Comparison of ENCODE assay signal across 13 mouse cellular contexts in the genomic region with DNA sequence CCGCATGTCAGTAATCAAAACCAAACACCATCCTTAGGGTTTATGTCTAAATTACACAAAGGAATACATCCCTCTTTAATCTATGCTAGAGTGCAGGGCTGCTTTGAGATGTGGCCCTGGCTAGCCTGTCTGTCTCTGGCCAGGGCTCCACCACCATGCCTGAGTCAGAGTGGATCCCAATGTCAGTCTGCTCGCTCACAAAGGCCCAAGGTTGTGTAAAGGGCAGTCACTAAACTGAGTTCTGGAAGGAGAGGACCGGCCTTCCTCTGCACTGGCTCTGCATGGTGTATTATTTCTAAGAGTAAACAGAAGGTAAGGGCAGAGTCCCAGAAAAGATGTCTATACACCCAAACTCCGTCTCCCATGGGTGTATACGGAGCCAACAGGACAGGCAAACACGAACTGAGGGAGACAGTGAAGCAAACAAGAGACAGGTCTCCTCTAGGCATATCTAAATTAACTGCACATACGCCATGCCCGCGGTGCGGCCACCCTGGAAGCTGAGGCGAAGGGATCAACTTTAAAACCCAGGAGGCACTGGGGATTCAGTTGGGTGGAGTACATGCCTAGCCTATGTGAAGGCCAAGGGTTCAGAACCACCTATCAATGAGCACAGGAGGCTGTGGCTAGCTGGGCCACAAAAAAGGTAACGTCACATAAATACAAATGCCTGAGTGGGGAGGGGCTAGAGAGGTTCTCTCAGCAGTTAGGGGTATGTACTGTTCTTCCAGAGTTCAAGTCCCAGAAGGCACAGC. TPM values are rescaled to one million over a fixed set of nuclear protein-coding genes. Genes with fewer than 3 reads are reported as not detected.
DNase-seq lines count a peak whose midpoint lies in the region; ATAC-seq and TF ChIP-seq lines count a peak whose summit lies in the region.
"Had no signal": no experiment of that assay in that cellular context is flagged by ENCODE, and none has a peak within 500 bp of the region (broad histone marks: within the 10 kb centered on the region; RNA-seq: fewer than 3 reads in every experiment).

No protein-coding gene starts in this region.

- TF ChIP-seq CTCF in heart, postnatal 0 days (IDR thresholded peaks at IDR 0.05; ENCODE audit: low read depth), result no peak

- 78% methylated on average over 12 of the region's 12 CpGs for WGBS in heart, embryonic 15.5 days
- 82% methylated on average over 12 of the region's 12 CpGs for WGBS in heart, postnatal 0 days
- WGBS in stomach, embryonic 16.5 days, result 84% methylated on average over 12 of the region's 12 CpGs

- H3K36me3 ChIP-seq in heart, embryonic 15.5 days, result peaks cover 24% of the 10 kb centered on the region
- peaks cover 25% of the 10 kb centered on the region for H3K36me3 ChIP-seq in heart, postnatal 0 days (replicated peaks; ENCODE audit: control insufficient read depth, insufficient read depth, low read length)
- peaks cover 4% of the 10 kb centered on the region; the same call in 1 of the 2 replicates for H3K36me3 ChIP-seq in stomach, embryonic 16.5 days (ENCODE audit: control insufficient read depth, insufficient read depth, low read length)

- H3K27me3 ChIP-seq in heart, embryonic 15.5 days, result no peaks in the 10 kb centered on the region
- no peaks in the 10 kb centered on the region for H3K27me3 ChIP-seq in heart, postnatal 0 days (ENCODE audit: control insufficient read depth, insufficient read depth, low read length)
- H3K27me3 ChIP-seq in stomach, embryonic 16.5 days (ENCODE audit: control insufficient read depth, insufficient read depth, low read length), result no peaks in the 10 kb centered on the region
- H3K27me3 ChIP-seq: kidney, embryonic 15.5 days had no signal

- H3K9ac ChIP-seq in heart, embryonic 15.5 days, result no peak overlapping the region
- 0 out of 2 replicates have a peak overlapping the region, but pooled peaks have one; percentile 17 for H3K9ac ChIP-seq in heart, postnatal 0 days (replicated peaks; ENCODE audit: low read depth, low read length)
- H3K9ac ChIP-seq in stomach, embryonic 16.5 days (ENCODE audit: low read length), result no peak overlapping the region
- H3K9ac ChIP-seq: kidney, embryonic 15.5 days had no signal

- no peak overlapping the region for H3K4me2 ChIP-seq in heart, embryonic 15.5 days
- H3K4me2 ChIP-seq in heart, postnatal 0 days (ENCODE audit: low read depth, low read length), result no peak overlapping the region
- no peak overlapping the region for H3K4me2 ChIP-seq in stomach, embryonic 16.5 days (ENCODE audit: low read depth, low read length)
- H3K4me2 ChIP-seq: kidney, embryonic 15.5 days; midbrain, embryonic 11.5 days had no signal

- peaks cover 47% of the 10 kb centered on the region for H3K4me1 ChIP-seq in heart, embryonic 15.5 days (replicated peaks)
- H3K4me1 ChIP-seq in heart, postnatal 0 days (ENCODE audit: control insufficient read depth, insufficient read depth), result peaks cover 27% of the 10 kb centered on the region
- peaks cover 15% of the 10 kb centered on the region for H3K4me1 ChIP-seq in stomach, embryonic 16.5 days (ENCODE audit: control insufficient read depth, insufficient read depth, low read length)

- no peak overlapping the region for H3K4me3 ChIP-seq in heart, embryonic 15.5 days
- H3K4me3 ChIP-seq in heart, postnatal 0 days (ENCODE audit: low read depth, low read length), result no peak overlapping the region
- H3K4me3 ChIP-seq in stomach, embryonic 16.5 days (replicated peaks; ENCODE audit: low read length), result no peak overlapping the region
- H3K4me3 ChIP-seq: kidney, embryonic 15.5 days had no signal

- H3K27ac ChIP-seq in heart, embryonic 15.5 days, result peak overlapping the region; percentile 48
- H3K27ac ChIP-seq in heart, postnatal 0 days (ENCODE audit: low read depth), result peak overlapping the region; percentile 60; the same call in 1 of the 2 replicates
- peak overlapping the region; percentile 28 for H3K27ac ChIP-seq in stomach, embryonic 16.5 days (ENCODE audit: low read length)
- H3K27ac ChIP-seq: kidney, embryonic 15.5 days had no signal

- no peaks in the 10 kb centered on the region for H3K9me3 ChIP-seq in heart, embryonic 15.5 days (replicated peaks)
- H3K9me3 ChIP-seq in heart, postnatal 0 days (replicated peaks; ENCODE audit: control insufficient read depth, low read length), result no peaks in the 10 kb centered on the region
- no peaks in the 10 kb centered on the region for H3K9me3 ChIP-seq in stomach, embryonic 16.5 days (replicated peaks; ENCODE audit: control insufficient read depth, low read length)
- H3K9me3 ChIP-seq: kidney, embryonic 15.5 days had no signal

- TF ChIP-seq EP300 in heart, postnatal 0 days (IDR thresholded peaks at IDR 0.05; ENCODE audit: low read depth), result no peak

- peak; percentile 83 for DNase-seq in adrenal gland, adult 2 months
- no peak for DNase-seq in adrenal gland, postnatal 4 days (ENCODE audit: low spot score in 2 of 2)
- DNase-seq in heart, postnatal 36 days, result no peak
- no peak for DNase-seq in heart, postnatal 0 days (ENCODE audit: low spot score)
- DNase-seq in layer of hippocampus, adult 9-11 months, result no peak
- no peak for DNase-seq in thymus, postnatal 0 days (ENCODE audit: low spot score)
- DNase-seq: cerebellum, adult 11-12 months had no signal

- intact Hi-C loops in heart, postnatal 36 days (cut with DNase I), result no loop called here

- no peak for ATAC-seq in heart, embryonic 15.5 days (replicated peaks; ENCODE audit: insufficient number of reproducible peaks, insufficient read depth, low FRiP score, low read depth)
- no peak for ATAC-seq in heart, postnatal 0 days (ENCODE audit: insufficient read depth, low read depth)
- ATAC-seq in stomach, embryonic 16.5 days (ENCODE audit: insufficient read depth, low FRiP score), result no peak

RNA-seq across cellular contexts. Expression of a gene that starts 4.6 kb away (rescaled TPM):
- 10 to 100 TPM; 44.8 to 51.4 TPM for total RNA-seq in adrenal gland, adult 2 months (2021)
- polyA plus RNA-seq in adrenal gland, adult 2 months (2012; rRNA removed), result 85.3 and 98.6 TPM in 2 replicates
- 10 to 100 TPM; 68.8 to 75.3 TPM for total RNA-seq in adrenal gland, postnatal 4 days (2021)
- polyA plus RNA-seq in heart, embryonic 15.5 days (2015; fragmentation: Nextera tagmentation; extraction: Ambion mirVana), result 39.5 and 44.9 TPM in 2 replicates
- total RNA-seq in heart, postnatal 36 days (2021), result 10 to 100 TPM; 33.8 to 43.6 TPM
- 30.1 and 31.9 TPM in 2 replicates for total RNA-seq in heart, postnatal 0 days (2014; rRNA removed; ENCODE audit: low replicate concordance)
- polyA plus RNA-seq in heart, postnatal 0 days (2015; fragmentation: Nextera tagmentation; extraction: Ambion mirVana), result 20.1 and 22.6 TPM in 2 replicates
- 36.8 and 38.9 TPM in 2 replicates for polyA plus RNA-seq in stomach, embryonic 16.5 days (2015; fragmentation: Nextera tagmentation; extraction: Ambion mirVana)
- polyA plus RNA-seq in thymus, postnatal 0 days (2015; fragmentation: Nextera tagmentation; extraction: Ambion mirVana), result 26.8 and 27.6 TPM in 2 replicates

RNA-seq across cellular contexts. Expression of a gene that starts 19.0 kb away (rescaled TPM):
- total RNA-seq in adrenal gland, adult 2 months (2021), result under 1 TPM in 1 of 2 experiments, not detected in 1; 0.29 TPM
- 0.22 and 0.62 TPM in 2 replicates for polyA plus RNA-seq in adrenal gland, adult 2 months (2012; rRNA removed)
- 1 to 10 TPM in 1 of 2 experiments, under 1 TPM in 1; 0.54 to 1.7 TPM for total RNA-seq in adrenal gland, postnatal 4 days (2021)
- polyA plus RNA-seq in heart, embryonic 15.5 days (2015; fragmentation: Nextera tagmentation; extraction: Ambion mirVana), result 0.49 and 1.7 TPM in 2 replicates
- under 1 TPM; 0.39 to 0.60 TPM for total RNA-seq in heart, postnatal 36 days (2021)
- total RNA-seq in heart, postnatal 0 days (2014; rRNA removed; ENCODE audit: low replicate concordance), result 1.7 TPM in 1 of 2 replicates, not detected in the other
- polyA plus RNA-seq in heart, postnatal 0 days (2015; fragmentation: Nextera tagmentation; extraction: Ambion mirVana), result 0.16 and 0.43 TPM in 2 replicates
- 6.7 and 8.8 TPM in 2 replicates for polyA plus RNA-seq in stomach, embryonic 16.5 days (2015; fragmentation: Nextera tagmentation; extraction: Ambion mirVana)
- polyA plus RNA-seq in thymus, postnatal 0 days (2015; fragmentation: Nextera tagmentation; extraction: Ambion mirVana), result 8.1 and 9.6 TPM in 2 replicates
- total RNA-seq: hematopoietic stem cell, adult 5-6 weeks had no signal

RNA-seq across cellular contexts. Expression of a gene that starts 24.9 kb away (rescaled TPM):
- total RNA-seq in adrenal gland, adult 2 months (2021), result 1 to 10 TPM; 4.1 to 5.6 TPM
- polyA plus RNA-seq in adrenal gland, adult 2 months (2012; rRNA removed), result 13.8 and 15.5 TPM in 2 replicates
- total RNA-seq in adrenal gland, postnatal 4 days (2021), result 1 to 10 TPM; 6.3 to 7.3 TPM
- 0.47 and 0.94 TPM in 2 replicates for polyA plus RNA-seq in heart, embryonic 15.5 days (2015; fragmentation: Nextera tagmentation; extraction: Ambion mirVana)
- total RNA-seq in heart, postnatal 36 days (2021), result under 1 TPM; 0.22 to 0.30 TPM
- total RNA-seq in heart, postnatal 0 days (2014; rRNA removed; ENCODE audit: low replicate concordance), result 1.3 and 1.5 TPM in 2 replicates
- 0.26 and 0.45 TPM in 2 replicates for polyA plus RNA-seq in heart, postnatal 0 days (2015; fragmentation: Nextera tagmentation; extraction: Ambion mirVana)
- 0.45 and 0.48 TPM in 2 replicates for polyA plus RNA-seq in stomach, embryonic 16.5 days (2015; fragmentation: Nextera tagmentation; extraction: Ambion mirVana)
- polyA plus RNA-seq in thymus, postnatal 0 days (2015; fragmentation: Nextera tagmentation; extraction: Ambion mirVana), result 1.1 and 1.2 TPM in 2 replicates
- total RNA-seq: common myeloid progenitor, adult 5-6 weeks; hematopoietic stem cell, adult 5-6 weeks had no signal

RNA-seq across cellular contexts. Expression of a gene that starts 30.3 kb away (rescaled TPM):
- 100 to 1,000 TPM; 157 to 198 TPM for total RNA-seq in adrenal gland, adult 2 months (2021)
- 387 and 511 TPM in 2 replicates for polyA plus RNA-seq in adrenal gland, adult 2 months (2012; rRNA removed)
- total RNA-seq in adrenal gland, postnatal 4 days (2021), result 100 to 1,000 TPM; 137 to 139 TPM
- 72.1 and 97.8 TPM in 2 replicates for polyA plus RNA-seq in heart, embryonic 15.5 days (2015; fragmentation: Nextera tagmentation; extraction: Ambion mirVana)
- 10 to 100 TPM; 83.3 to 86.2 TPM for total RNA-seq in heart, postnatal 36 days (2021)
- total RNA-seq in heart, postnatal 0 days (2014; rRNA removed; ENCODE audit: low replicate concordance), result 16.0 and 21.3 TPM in 2 replicates
- polyA plus RNA-seq in heart, postnatal 0 days (2015; fragmentation: Nextera tagmentation; extraction: Ambion mirVana), result 68.5 and 78.4 TPM in 2 replicates
- polyA plus RNA-seq in stomach, embryonic 16.5 days (2015; fragmentation: Nextera tagmentation; extraction: Ambion mirVana), result 111 and 120 TPM in 2 replicates
- 119 and 124 TPM in 2 replicates for polyA plus RNA-seq in thymus, postnatal 0 days (2015; fragmentation: Nextera tagmentation; extraction: Ambion mirVana)

RNA-seq across cellular contexts. Expression of a gene that starts 30.3 kb away (rescaled TPM):
- 100 to 1,000 TPM in 1 of 2 experiments, 10 to 100 TPM in 1; 91.3 to 104 TPM for total RNA-seq in adrenal gland, adult 2 months (2021)
- polyA plus RNA-seq in adrenal gland, adult 2 months (2012; rRNA removed), result 41.5 and 45.2 TPM in 2 replicates
- 100 to 1,000 TPM; 101 to 108 TPM for total RNA-seq in adrenal gland, postnatal 4 days (2021)
- polyA plus RNA-seq in heart, embryonic 15.5 days (2015; fragmentation: Nextera tagmentation; extraction: Ambion mirVana), result 36.3 and 51.0 TPM in 2 replicates
- total RNA-seq in heart, postnatal 36 days (2021), result 10 to 100 TPM; 22.2 to 25.1 TPM
- 35.7 and 38.3 TPM in 2 replicates for total RNA-seq in heart, postnatal 0 days (2014; rRNA removed; ENCODE audit: low replicate concordance)
- polyA plus RNA-seq in heart, postnatal 0 days (2015; fragmentation: Nextera tagmentation; extraction: Ambion mirVana), result 27.2 TPM in 2 replicates
- 67.9 and 72.6 TPM in 2 replicates for polyA plus RNA-seq in stomach, embryonic 16.5 days (2015; fragmentation: Nextera tagmentation; extraction: Ambion mirVana)
- 69.4 and 71.2 TPM in 2 replicates for polyA plus RNA-seq in thymus, postnatal 0 days (2015; fragmentation: Nextera tagmentation; extraction: Ambion mirVana)
